Mouse (Mus musculus) stomach, embryonic 14.5 days (tissue): Measurements from ENCODE around the gene Nemf. TPM values are rescaled to one million over a fixed set of nuclear protein-coding genes. Genes with fewer than 3 reads are reported as not detected.

ENCODE experiments used
- ATAC-seq: fragments of 200-750 bp; cut with Nextera tagmentation; 2 replicates; pipeline ENCODE4 v1.8.0; 2017; ENCODE audit warnings: low read depth, moderate TSS enrichment; ENCODE audit not compliant: insufficient number of reproducible peaks, insufficient read depth, low FRiP score
- H3K27ac ChIP-seq: fragments of 300-500 bp; sonication (generic); 2 replicates; pipeline ENCODE4 v1.5.1; 2014; ENCODE audit warnings: mild to moderate bottlenecking, low read length, moderate library complexity, mixed read lengths
- H3K27me3 ChIP-seq: fragments of 300-500 bp; sonication (generic); 2 replicates; pipeline ENCODE4 v1.6.1; 2014; ENCODE audit warnings: low read length, control low read depth, mixed read lengths; ENCODE audit not compliant: control insufficient read depth, insufficient read depth
- H3K36me3 ChIP-seq: fragments of 300-500 bp; sonication (generic); 2 replicates; pipeline ENCODE4 v1.6.1; 2014; ENCODE audit warnings: mild to moderate bottlenecking, control low read depth, low read length, moderate library complexity, mixed read lengths; ENCODE audit not compliant: control insufficient read depth, insufficient read depth
- H3K4me1 ChIP-seq: fragments of 300-500 bp; sonication (generic); 2 replicates; pipeline ENCODE4 v1.6.1; 2014; ENCODE audit warnings: low read length, control low read depth, mixed read lengths; ENCODE audit not compliant: control insufficient read depth, insufficient read depth
- H3K4me2 ChIP-seq: fragments of 300-500 bp; sonication (generic); replicated peaks from 2 replicates; pipeline ENCODE4 v1.6.1; 2014; ENCODE audit warnings: low read depth, low read length, control low read depth
- H3K4me3 ChIP-seq: fragments of 300-500 bp; sonication (generic); 2 replicates; pipeline ENCODE4 v1.5.1; 2014; ENCODE audit warnings: low read depth, low read length, control low read depth
- H3K9ac ChIP-seq: fragments of 300-500 bp; sonication (generic); replicated peaks from 2 replicates; pipeline ENCODE4 v1.6.1; 2014; ENCODE audit warnings: low read depth, mild to moderate bottlenecking, control low read depth, low read length, moderate library complexity, mixed read lengths
- H3K9me3 ChIP-seq: fragments of 300-500 bp; sonication (generic); 2 replicates; pipeline ENCODE4 v1.6.1; 2016; ENCODE audit warnings: low read depth, low read length, control low read depth; ENCODE audit not compliant: control insufficient read depth
- WGBS: fragments of 180-500 bp; shearing (Covaris S2); extraction: QIAGEN DNeasy Blood & Tissue Kit; methylation state at CpG from one replicate; pipeline ENCODE4 v1.1.7; 2014; 5-methylcytosine and 5-hydroxymethylcytosine counted together
- polyA plus RNA-seq: library from polyadenylated mRNA; unstranded; fragments of >200 nt; fragmentation: Nextera tagmentation; extraction: Ambion mirVana; gene quantifications from 2 replicates; pipeline ENCODE4 v1.2.1, GENCODE M21; 2014

Nemf gene
- polyA plus RNA-seq, 1 experiment from 2014 or later, result 114 TPM

GRCm38 (mm10) chr12:69296511-69297410 is 60.2 kb downstream of the Nemf start, which contains the start of gene Klhdc2:
TSS of gene Klhdc2 (plus strand) at chr12:69296681.
- peaks cover 11% of the 10 kb centered on the region for H3K4me1 ChIP-seq
- H3K36me3 ChIP-seq, result peaks cover 4% of the 10 kb centered on the region
- peak; percentile 95 for ATAC-seq
- peak within 1 kb of the TSS; percentile 69 for H3K4me2 ChIP-seq
- H3K9ac ChIP-seq, result peak within 1 kb of the TSS; percentile 94
- peak within 1 kb of the TSS; percentile 96 for H3K27ac ChIP-seq
- peak within 1 kb of the TSS; percentile 97 for H3K4me3 ChIP-seq
- no peaks in the 10 kb centered on the region for H3K9me3 ChIP-seq
- no peaks in the 10 kb centered on the region for H3K27me3 ChIP-seq
- whole genome bisulfite sequencing, result under 1% methylated on average over 98 of the region's 98 CpGs

DNA sequence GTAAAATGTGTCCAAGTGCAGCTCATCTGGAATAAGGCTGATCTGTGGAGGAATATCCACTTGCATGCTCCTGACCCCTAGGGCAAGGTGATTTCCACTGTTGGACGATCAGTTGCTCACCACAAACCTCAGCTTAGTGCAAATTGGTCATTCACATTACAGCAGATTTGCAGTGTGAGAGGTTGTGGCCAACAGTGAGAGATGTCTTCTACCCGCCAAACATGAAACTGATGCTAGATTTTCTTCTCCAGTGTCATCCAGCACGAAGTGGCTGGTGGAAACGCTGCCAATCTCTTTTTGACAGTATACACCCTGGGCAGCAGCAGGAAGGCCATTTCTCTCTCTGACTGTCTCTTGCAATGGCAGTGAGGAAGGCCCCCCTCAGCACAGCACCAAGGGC is 61.3 kb downstream of the Nemf start:
- Histone ChIP-seq H3K36me3 (no peaks in the 10 kb centered on the region; the same call in 1 of the 2 replicates), H3K4me1 (peaks cover 11% of the 10 kb centered on the region), H3K9ac (peak overlapping the region; percentile 94; the same call in 1 of the 2 replicates), H3K27ac (peak overlapping the region; percentile 33), H3K4me3 (peak overlapping the region; percentile 97), H3K27me3 (no peaks in the 10 kb centered on the region), H3K9me3 (no peaks in the 10 kb centered on the region), H3K4me2 (peak overlapping the region; percentile 69)
- ATAC-seq, result no peak
- WGBS, result 75% methylated on average over 4 of the region's 4 CpGs

- no peak overlapping the region for H3K4me2 ChIP-seq
- no peak overlapping the region for H3K4me3 ChIP-seq
- no peak overlapping the region for H3K9ac ChIP-seq
- no peaks in the 10 kb centered on the region for H3K9me3 ChIP-seq
- no peak overlapping the region for H3K27ac ChIP-seq
- 89% methylated on average over 2 of the region's 2 CpGs for WGBS
- H3K36me3 ChIP-seq, result no peaks in the 10 kb centered on the region
- no peaks in the 10 kb centered on the region for H3K27me3 ChIP-seq
- no peak for ATAC-seq
- peaks cover 11% of the 10 kb centered on the region for H3K4me1 ChIP-seq
These were observed 62.0 kb downstream of the Nemf start for GRCm38 (mm10) chr12:69294936-69295335.

DNA sequence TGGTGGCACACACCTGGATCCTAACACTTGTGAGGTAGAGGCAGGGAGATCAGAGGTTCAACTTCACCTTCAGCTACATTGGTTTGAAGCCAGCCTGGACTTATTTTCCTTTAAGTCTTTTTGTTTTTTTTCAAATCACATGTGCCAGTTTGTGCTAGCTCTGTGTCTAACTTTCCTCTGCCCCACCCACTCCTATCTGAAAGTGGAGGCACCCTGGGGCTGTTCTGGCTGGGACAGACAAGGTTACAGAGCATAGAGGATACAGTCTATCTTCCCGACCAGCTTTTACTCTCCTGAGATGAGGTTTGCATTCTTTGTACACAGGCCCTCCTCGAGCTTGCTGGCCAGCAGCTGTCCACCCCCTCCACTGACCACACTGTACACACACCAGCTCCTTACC is 63.1 kb downstream of the Nemf start:
- Histone ChIP-seq H3K4me1 (peaks cover 6% of the 10 kb centered on the region), H3K9me3 (no peaks in the 10 kb centered on the region), H3K36me3 (no peaks in the 10 kb centered on the region), H3K27ac (no peak overlapping the region), H3K9ac (no peak overlapping the region), H3K4me2 (no peak overlapping the region), H3K4me3 (no peak overlapping the region), H3K27me3 (no peaks in the 10 kb centered on the region)
- 50% methylated on average over 2 of the region's 2 CpGs for WGBS
- ATAC-seq, result no peak

- H3K4me3 ChIP-seq, result no peak overlapping the region
- ATAC-seq, result no peak
These were observed 64.6 kb downstream of the Nemf start for GRCm38 (mm10) chr12:69292401-69292800.

DNA sequence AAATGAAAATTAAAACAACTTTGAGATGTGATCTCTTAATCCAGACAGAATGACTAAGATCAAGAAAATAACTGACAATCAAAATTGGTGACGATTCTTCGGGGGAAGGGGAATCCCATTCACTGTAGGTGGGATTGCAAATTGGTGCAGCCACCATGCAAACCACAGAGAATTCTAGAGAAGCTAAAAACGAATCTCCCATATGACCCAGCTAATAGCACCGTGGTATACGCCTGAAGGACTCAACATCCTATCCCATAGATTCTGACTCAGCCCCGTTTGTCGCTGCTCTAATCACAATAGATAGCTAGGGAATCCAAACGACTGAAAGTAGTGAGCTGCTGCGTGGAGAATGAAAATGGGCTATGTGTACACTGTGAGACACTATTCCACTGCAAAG is 68.3 kb downstream of the Nemf start:
- Histone ChIP-seq H3K9me3 (no peaks in the 10 kb centered on the region), H3K36me3 (no peaks in the 10 kb centered on the region), H3K4me2 (no peak overlapping the region), H3K9ac (no peak overlapping the region), H3K27ac (no peak overlapping the region), H3K27me3 (no peaks in the 10 kb centered on the region), H3K4me1 (no peaks in the 10 kb centered on the region), H3K4me3 (no peak overlapping the region)
- no peak for ATAC-seq
- WGBS, result 71% methylated on average over 9 of the region's 9 CpGs

More at GRCm38 (mm10) chr12:69292401-69292800, 64.6 kb downstream of the Nemf start:
- Histone ChIP-seq H3K4me2 (no peak overlapping the region), H3K27ac (no peak overlapping the region), H3K27me3 (no peaks in the 10 kb centered on the region), H3K36me3 (no peaks in the 10 kb centered on the region), H3K9me3 (no peaks in the 10 kb centered on the region), H3K4me1 (no peaks in the 10 kb centered on the region), H3K9ac (no peak overlapping the region)
- WGBS, result 86% methylated on average over 6 of the region's 6 CpGs

GRCm38 (mm10) chr12:69287535-69287934 is 69.4 kb downstream of the Nemf start:
- H3K4me2 ChIP-seq, result no peak overlapping the region
- no peak overlapping the region for H3K9ac ChIP-seq
- no peak overlapping the region for H3K27ac ChIP-seq
- no peaks in the 10 kb centered on the region for H3K4me1 ChIP-seq
- no peaks in the 10 kb centered on the region for H3K27me3 ChIP-seq
- no peaks in the 10 kb centered on the region for H3K36me3 ChIP-seq
- 92% methylated on average over 8 of the region's 8 CpGs for WGBS
- no peaks in the 10 kb centered on the region for H3K9me3 ChIP-seq
- H3K4me3 ChIP-seq, result no peak overlapping the region
- no peak for ATAC-seq

DNA sequence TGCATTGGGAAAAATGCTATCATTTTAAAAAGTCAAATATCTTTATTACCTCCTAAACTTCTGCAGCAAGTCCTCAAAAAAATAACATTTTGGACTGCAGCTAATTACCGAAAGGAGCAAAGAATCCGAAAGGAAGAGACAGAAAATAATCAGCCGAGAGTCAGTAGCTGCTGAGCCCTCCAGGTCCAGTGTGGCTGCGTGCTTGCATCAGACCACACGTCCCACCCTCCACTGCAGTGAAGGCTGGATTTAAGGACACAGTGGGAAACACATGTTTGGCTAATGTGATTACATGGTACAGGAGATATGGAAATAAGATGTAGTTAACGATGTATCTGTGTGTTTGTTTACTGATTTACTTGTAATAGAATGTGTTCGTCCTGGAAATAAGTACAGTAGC is 73.8 kb downstream of the Nemf start:
- Histone ChIP-seq H3K4me2 (no peak overlapping the region), H3K27me3 (no peaks in the 10 kb centered on the region), H3K9ac (no peak overlapping the region), H3K4me3 (no peak overlapping the region), H3K4me1 (no peaks in the 10 kb centered on the region), H3K9me3 (no peaks in the 10 kb centered on the region), H3K27ac (no peak overlapping the region), H3K36me3 (no peaks in the 10 kb centered on the region)
- no peak for ATAC-seq
- WGBS, result 82% methylated on average over 7 of the region's 7 CpGs
